Mouse (Mus musculus): Measurements from ENCODE around the gene Cdc42ep2. TPM values are rescaled to one million over a fixed set of nuclear protein-coding genes. Genes with fewer than 3 reads are reported as not detected.

Gene Cdc42ep2
- total RNA-seq, 2 experiments from 2014 or later, result not detected

GRCm38 (mm10) chr19:5944145-5944544 is 19.5 kb upstream of the Cdc42ep2 start:
- ATAC-seq (replicated peaks; ENCODE audit: low FRiP score, poor library complexity, severe bottlenecking), result no peak

DNA sequence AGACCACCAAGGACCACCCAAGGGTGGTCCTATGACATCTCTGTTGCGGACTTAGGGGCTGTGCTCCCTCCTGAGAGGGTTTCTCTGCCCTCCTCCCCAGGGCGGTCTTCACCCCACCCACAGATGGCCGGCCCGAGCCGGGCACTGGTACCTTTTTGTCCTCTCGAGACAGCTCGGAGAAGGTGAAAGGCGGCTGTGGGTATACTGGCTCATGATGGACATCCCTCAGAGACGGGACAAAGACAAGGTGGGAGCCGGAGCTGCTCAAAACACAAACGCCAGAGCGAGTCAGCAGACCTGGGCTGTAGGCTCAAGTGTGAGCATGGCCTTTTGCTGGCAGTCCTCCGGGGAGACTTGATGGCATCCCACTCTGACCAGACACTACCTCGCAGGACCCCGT is 18.8 kb upstream of the Cdc42ep2 start:
- no peak for ATAC-seq (replicated peaks; ENCODE audit: low FRiP score, poor library complexity, severe bottlenecking)

- no peak for ATAC-seq (replicated peaks; ENCODE audit: low FRiP score, poor library complexity, severe bottlenecking)
Measured at GRCm38 (mm10) chr19:5942581-5942980, 18.0 kb upstream of the Cdc42ep2 start.

- no peak for ATAC-seq (replicated peaks; ENCODE audit: low FRiP score, poor library complexity, severe bottlenecking)
Measured at GRCm38 (mm10) chr19:5940656-5941055, 16.0 kb upstream of the Cdc42ep2 start.

DNA sequence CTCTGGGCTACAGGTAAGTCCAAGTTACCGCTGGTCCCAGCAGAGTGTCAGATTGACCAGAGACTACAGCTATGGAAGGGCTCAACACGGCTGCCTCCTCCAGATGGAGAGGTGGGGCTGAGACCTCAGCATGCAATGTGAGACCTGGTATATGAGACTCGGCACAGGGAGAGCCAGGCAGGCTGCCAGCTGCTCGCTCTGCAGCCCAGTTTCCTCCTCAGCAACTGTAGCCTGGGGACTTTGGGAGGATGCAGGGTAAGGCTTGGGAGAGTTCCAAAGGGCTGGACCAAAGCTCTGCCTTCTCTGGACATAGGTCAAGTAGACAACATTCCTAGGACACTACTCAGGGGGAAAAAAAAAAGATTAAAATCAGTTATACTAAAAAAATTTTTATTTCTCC is 15.6 kb upstream of the Cdc42ep2 start:
- no peak for ATAC-seq (replicated peaks; ENCODE audit: low FRiP score, poor library complexity, severe bottlenecking)

- no peak for ATAC-seq (replicated peaks; ENCODE audit: low FRiP score, poor library complexity, severe bottlenecking)
Measured at GRCm38 (mm10) chr19:5939715-5940114, 15.1 kb upstream of the Cdc42ep2 start.

- no peak for ATAC-seq (replicated peaks; ENCODE audit: low FRiP score, poor library complexity, severe bottlenecking)
Measured at GRCm38 (mm10) chr19:5938516-5938915, 13.9 kb upstream of the Cdc42ep2 start.

DNA sequence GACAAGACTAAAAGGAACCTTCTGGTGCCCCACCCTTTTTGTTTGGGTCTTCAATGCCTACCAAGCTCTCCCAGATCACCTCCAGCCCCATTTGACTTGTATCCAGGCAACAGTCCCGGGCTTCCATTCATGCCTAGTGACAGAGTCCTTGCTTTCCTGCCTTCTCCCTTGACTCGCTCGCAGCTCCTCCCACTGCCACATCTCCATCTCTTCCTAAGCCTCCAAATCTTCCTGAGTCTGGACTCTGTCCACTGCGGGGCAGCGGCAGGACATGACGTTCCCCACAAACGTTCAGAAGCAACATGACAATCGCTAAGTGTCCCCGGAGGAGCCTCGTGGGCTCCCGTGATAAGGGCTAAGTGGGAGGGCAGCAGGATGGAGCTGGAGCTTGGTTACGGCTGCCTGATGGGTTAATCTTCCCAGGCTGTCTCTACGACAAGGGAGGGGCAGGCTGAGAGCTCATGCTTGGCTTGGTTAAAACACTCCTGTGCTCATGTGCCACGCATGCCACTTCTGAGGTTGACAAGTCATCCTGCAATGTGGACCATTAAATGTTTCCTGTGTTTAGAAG is 13.3 kb upstream of the Cdc42ep2 start:
- ATAC-seq (replicated peaks; ENCODE audit: low FRiP score, poor library complexity, severe bottlenecking), result peak; percentile 94

- ATAC-seq (replicated peaks; ENCODE audit: low FRiP score, poor library complexity, severe bottlenecking), result no peak
Measured at GRCm38 (mm10) chr19:5937095-5937835, 12.6 kb upstream of the Cdc42ep2 start.

GRCm38 (mm10) chr19:5935691-5936090 is 11.1 kb upstream of the Cdc42ep2 start:
- ATAC-seq (replicated peaks; ENCODE audit: low FRiP score, poor library complexity, severe bottlenecking), result no peak

DNA sequence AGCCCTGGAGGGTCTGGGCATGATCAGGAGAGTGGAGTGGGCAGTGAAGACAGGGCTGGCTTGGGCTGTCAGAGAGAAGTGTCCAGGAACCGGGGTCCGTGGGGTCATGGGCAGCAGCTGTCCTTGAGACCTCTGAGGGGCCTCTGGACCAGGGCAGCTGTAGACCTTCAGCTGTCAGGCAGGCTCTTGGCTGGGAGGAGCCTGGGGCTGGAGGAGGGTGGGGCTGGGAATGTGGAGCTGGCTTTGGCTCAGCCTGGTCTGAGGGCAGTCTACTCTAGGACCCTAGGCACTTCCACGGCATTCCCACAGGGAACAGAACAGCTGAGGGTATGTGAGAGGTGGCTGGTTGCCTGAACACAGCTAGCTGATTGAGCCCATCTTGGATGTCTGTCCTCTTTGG is 10.7 kb upstream of the Cdc42ep2 start:
- ATAC-seq (replicated peaks; ENCODE audit: low FRiP score, poor library complexity, severe bottlenecking), result no peak

GRCm38 (mm10) chr19:5929634-5930596 is 5.3 kb upstream of the Cdc42ep2 start:
- ATAC-seq (replicated peaks; ENCODE audit: low FRiP score, poor library complexity, severe bottlenecking), result no peak

- ATAC-seq (replicated peaks; ENCODE audit: low FRiP score, poor library complexity, severe bottlenecking), result no peak
Measured at GRCm38 (mm10) chr19:5928546-5928945, 3.9 kb upstream of the Cdc42ep2 start.

GRCm38 (mm10) chr19:5928104-5928503 is 3.5 kb upstream of the Cdc42ep2 start:
- ATAC-seq (replicated peaks; ENCODE audit: low FRiP score, poor library complexity, severe bottlenecking), result peak; percentile 58

DNA sequence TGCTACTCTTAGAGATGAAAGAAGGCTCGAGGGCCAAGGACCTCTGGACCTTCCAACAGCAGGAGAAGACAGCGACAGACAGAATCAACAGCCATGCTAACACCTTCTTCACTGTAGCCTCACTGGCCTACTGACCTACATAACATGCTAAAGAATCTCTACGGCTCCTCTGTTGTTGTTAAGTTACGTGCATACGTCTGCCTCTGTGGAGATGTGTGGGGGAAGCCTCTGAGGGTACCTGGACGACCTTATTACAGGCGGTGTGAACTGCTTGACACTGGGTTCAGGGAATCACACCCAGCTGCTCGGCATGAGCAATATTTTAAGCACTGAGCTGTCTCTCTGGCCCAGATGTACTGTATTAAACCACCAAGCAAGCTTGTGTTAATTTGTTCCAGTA is 2.9 kb upstream of the Cdc42ep2 start:
- no peak for ATAC-seq (replicated peaks; ENCODE audit: low FRiP score, poor library complexity, severe bottlenecking)

- ATAC-seq (replicated peaks; ENCODE audit: low FRiP score, poor library complexity, severe bottlenecking), result no peak
Measured at GRCm38 (mm10) chr19:5927026-5927425, 2.4 kb upstream of the Cdc42ep2 start.

DNA sequence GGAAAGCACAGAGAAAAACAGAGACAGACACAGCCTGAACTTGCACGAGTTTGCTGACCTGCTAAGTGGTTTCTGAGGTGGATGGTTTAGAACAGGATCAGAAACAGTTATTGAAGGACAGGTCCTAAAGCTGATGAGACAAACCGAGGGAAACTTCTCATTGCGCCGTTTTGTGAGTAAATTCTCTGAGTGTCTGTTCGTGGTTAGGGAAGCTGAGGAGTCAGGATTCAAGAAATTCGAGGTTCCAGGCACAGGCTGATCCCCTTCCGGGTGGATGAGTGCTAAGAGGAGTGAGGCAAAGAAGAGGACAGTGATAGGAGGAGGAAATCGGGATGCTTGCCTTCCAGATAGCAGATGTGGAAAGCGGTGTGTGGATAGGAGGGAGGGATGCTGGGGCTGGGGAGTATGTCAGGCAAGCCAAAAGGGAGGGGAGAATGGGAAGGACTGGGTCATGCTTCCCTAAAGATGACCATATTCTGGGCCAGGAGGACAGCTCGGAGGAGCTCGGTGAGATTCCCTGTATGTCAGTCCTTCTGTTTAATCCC is 767 bp upstream of the Cdc42ep2 start:
- ATAC-seq (replicated peaks; ENCODE audit: low FRiP score, poor library complexity, severe bottlenecking), result no peak

DNA sequence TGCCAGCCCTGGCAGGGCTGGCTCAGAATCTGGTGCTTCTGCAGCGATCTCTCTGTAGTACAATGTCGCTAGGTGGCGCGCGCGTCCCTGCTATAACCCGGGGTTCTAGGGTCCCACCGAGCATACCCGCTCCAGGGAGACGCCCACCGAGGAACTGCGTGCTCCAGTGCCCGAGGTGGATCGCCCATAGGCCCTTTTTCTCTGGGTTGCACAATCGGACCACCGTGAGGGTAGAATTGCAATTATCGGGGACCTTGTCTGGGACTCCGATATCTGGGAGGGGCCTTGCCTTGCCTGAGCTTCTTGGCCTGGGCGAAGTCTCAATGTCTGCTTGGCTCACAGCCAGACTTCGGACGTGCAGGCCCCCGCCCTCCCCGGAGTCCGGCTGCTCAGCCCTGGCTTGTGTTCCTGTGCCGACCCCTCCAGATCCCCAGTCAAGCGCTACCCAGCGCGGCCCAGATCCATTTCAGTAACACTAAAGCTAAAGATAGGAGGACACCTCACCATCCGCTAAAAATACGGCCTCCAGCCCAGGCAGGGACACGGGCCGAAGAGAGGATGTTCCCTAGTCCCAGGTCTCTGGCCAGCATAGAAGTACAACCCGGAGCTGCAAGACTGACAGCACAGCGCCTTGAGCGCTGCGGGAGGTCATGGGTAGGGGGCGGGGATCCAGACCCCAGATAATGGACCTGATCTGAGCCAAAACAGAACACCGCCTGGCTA is 465 bp downstream of the Cdc42ep2 start:
- peak; percentile 62 for ATAC-seq (replicated peaks; ENCODE audit: low FRiP score, poor library complexity, severe bottlenecking)

- ATAC-seq (replicated peaks; ENCODE audit: low FRiP score, poor library complexity, severe bottlenecking), result no peak
Measured at GRCm38 (mm10) chr19:5922963-5923362, 1.7 kb downstream of the Cdc42ep2 start.
